Mouse (Mus musculus): ENCODE results near the gene Ripply2. TPM values are rescaled to one million over a fixed set of nuclear protein-coding genes. Genes with fewer than 3 reads are reported as not detected.

Gene Ripply2
- polyA plus RNA-seq, 1 experiment from 2014 or later: 0.31 TPM

- H3K4me1 ChIP-seq: peaks cover 9% of the 10 kb centered on the region
- H3K27ac ChIP-seq: no peak overlapping the region
- H3K9me3 ChIP-seq (replicated peaks): no peaks in the 10 kb centered on the region
- H3K27me3 ChIP-seq (ENCODE audit: low read depth, poor library complexity, severe bottlenecking): no peaks in the 10 kb centered on the region
- no peaks in the 10 kb centered on the region for H3K36me3 ChIP-seq
- WGBS: 54% methylated on average over 3 of the region's 3 CpGs
- no peak overlapping the region for H3K4me3 ChIP-seq
- no peak for DNase-seq (ENCODE audit: low spot score)
Observed at GRCm38 (mm10) chr9:86997046-86997691, 18.2 kb upstream of the Ripply2 start.

DNA sequence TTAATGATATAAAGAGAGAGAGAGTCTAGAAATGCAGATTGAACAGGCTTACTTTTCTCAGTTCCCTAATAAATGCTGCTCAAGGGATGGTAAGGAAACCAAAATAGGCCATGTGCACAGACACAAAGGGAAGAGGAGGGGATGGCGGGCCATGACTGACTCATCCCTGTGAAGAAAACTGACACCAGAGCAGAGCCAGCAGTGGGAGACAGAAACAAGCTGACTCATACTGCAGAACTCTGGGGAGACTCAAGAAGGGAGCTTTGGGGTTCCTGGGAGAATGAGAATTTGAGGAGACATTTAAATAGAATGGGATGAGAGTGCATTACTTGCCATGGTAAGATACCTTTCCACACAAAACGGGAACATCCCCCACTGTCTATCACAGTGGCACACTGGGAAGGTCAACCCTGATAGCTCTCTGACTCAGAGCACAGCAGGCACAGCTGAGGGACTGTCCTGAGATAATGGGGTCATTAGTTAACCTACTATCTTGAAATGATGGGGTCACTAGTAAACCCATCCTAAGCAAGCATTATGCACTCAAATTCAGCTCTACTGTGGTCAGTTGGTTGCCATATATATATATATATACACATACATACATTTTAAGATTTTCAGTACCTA is 15.3 kb upstream of the Ripply2 start:
- Histone ChIP-seq H3K4me3 (no peak overlapping the region), H3K27me3 (ENCODE audit: low read depth, poor library complexity, severe bottlenecking) (no peaks in the 10 kb centered on the region), H3K9me3 (replicated peaks) (no peaks in the 10 kb centered on the region), H3K4me1 (peaks cover 9% of the 10 kb centered on the region), H3K36me3 (no peaks in the 10 kb centered on the region), H3K27ac (no peak overlapping the region)
- no peak for DNase-seq (ENCODE audit: low spot score)
- 65% methylated on average over 2 of the region's 2 CpGs for WGBS

DNA sequence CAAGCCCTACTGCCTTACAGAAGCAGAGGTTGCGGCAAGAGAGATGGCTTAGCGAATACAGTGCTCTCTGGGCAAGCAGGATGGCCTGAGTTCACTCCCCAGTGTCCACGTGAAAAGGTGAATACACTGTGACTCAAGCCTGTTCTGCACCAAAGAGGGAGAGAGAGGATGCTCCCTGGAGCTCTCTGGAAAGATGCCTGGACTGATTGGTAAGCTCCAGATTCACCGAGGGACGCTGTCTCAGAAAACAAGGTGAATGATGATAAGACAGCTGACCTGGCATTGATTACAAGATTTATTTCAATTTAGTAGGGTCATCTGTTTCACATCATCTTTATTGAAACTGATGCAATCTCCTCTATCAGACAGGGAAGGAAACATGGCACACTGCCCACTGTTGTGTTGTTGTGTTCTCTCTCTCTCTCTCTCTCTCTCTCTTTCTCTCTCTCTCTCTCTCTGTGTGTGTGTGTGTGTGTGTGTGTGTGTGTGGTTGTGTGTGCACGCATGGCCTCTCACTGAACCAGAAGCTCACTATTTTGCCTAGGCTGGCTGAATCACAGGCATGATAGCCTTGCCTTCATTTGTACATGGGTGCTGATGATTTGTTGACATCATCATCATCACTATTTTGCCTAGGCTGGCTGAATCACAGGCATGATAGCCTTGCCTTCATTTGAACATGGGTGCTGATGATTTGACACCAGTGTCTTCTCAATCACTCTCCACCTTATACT is 10.5 kb upstream of the Ripply2 start:
- Histone ChIP-seq H3K27ac (no peak overlapping the region), H3K4me3 (no peak overlapping the region), H3K9me3 (replicated peaks) (no peaks in the 10 kb centered on the region), H3K4me1 (no peaks in the 10 kb centered on the region), H3K36me3 (no peaks in the 10 kb centered on the region), H3K27me3 (ENCODE audit: low read depth, poor library complexity, severe bottlenecking) (no peaks in the 10 kb centered on the region)
- DNase-seq (ENCODE audit: low spot score): no peak
- 63% methylated on average over 6 of the region's 6 CpGs for WGBS

GRCm38 (mm10) chr9:87005435-87005779 is 9.9 kb upstream of the Ripply2 start:
- WGBS: 70% methylated on average over 5 of the region's 5 CpGs
- Histone ChIP-seq H3K27ac (no peak overlapping the region), H3K27me3 (ENCODE audit: low read depth, poor library complexity, severe bottlenecking) (no peaks in the 10 kb centered on the region), H3K4me1 (no peaks in the 10 kb centered on the region), H3K4me3 (no peak overlapping the region), H3K9me3 (replicated peaks) (no peaks in the 10 kb centered on the region), H3K36me3 (no peaks in the 10 kb centered on the region)
- DNase-seq (ENCODE audit: low spot score): no peak

DNA sequence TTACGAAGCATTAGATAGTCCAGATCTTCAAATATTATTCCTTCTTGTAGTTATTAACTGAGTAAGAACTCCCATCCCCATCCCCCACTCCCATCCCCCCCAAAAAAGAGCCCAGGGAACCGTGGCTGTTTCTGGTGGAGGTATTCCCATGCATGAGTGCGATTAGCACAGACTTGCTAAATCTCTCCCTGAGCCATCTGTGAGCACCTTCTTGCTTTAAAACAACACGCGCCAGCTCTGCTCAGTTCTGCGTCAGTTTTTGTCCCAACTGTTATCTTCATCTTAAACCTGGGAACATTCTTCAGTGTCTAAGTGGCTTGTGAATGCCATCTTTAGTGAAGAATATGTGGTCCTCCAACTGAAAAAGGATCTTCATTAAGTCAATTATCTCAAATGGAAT is 6.8 kb upstream of the Ripply2 start:
- Histone ChIP-seq H3K27me3 (ENCODE audit: low read depth, poor library complexity, severe bottlenecking) (peaks cover 15% of the 10 kb centered on the region), H3K4me3 (no peak overlapping the region), H3K9me3 (replicated peaks) (no peaks in the 10 kb centered on the region), H3K36me3 (no peaks in the 10 kb centered on the region), H3K27ac (no peak overlapping the region), H3K4me1 (no peaks in the 10 kb centered on the region)
- 45% methylated on average over 6 of the region's 6 CpGs for WGBS
- no peak for DNase-seq (ENCODE audit: low spot score)

- DNase-seq (ENCODE audit: low spot score): no peak
- no peaks in the 10 kb centered on the region for H3K4me1 ChIP-seq
- no peak overlapping the region for H3K27ac ChIP-seq
- peaks cover 19% of the 10 kb centered on the region for H3K27me3 ChIP-seq (ENCODE audit: low read depth, poor library complexity, severe bottlenecking)
- H3K36me3 ChIP-seq: no peaks in the 10 kb centered on the region
- H3K4me3 ChIP-seq: no peak overlapping the region
- WGBS: 83% methylated on average over 1 of the region's 1 CpGs
- H3K9me3 ChIP-seq (replicated peaks): no peaks in the 10 kb centered on the region
Observed at GRCm38 (mm10) chr9:87008919-87009318, 6.4 kb upstream of the Ripply2 start.

DNA sequence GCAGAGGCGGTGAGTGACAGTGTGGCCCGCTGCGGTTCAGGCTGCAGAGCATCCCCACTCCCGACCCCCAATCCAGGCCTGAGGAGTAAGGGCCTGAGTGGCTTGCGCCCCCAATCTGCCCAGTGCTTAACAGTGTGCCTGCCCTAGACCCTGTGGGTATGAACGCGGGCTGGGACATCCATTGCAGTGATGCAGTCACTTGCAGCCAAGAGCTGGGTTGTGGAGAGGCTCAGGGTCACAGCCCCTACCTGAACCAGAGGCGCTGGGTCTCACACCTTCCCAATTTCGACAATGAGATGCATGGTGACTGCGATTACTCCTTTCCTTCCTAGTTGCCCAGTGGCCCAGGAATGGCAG is 579 bp downstream of the Ripply2 start:
- Histone ChIP-seq H3K27ac (no peak overlapping the region), H3K9me3 (replicated peaks) (no peaks in the 10 kb centered on the region), H3K36me3 (no peaks in the 10 kb centered on the region), H3K4me1 (peaks cover 10% of the 10 kb centered on the region), H3K4me3 (peak overlapping the region; percentile 57), H3K27me3 (ENCODE audit: low read depth, poor library complexity, severe bottlenecking) (peaks cover 63% of the 10 kb centered on the region)
- no peak for DNase-seq (ENCODE audit: low spot score)
- 2% methylated on average over 10 of the region's 10 CpGs for WGBS

- under 1% methylated on average over 52 of the region's 52 CpGs for WGBS
- peak within 1 kb of the TSS; percentile 85 for H3K27ac ChIP-seq
- H3K4me1 ChIP-seq: peaks cover 14% of the 10 kb centered on the region
- peak within 1 kb of the TSS; percentile 74 for H3K4me3 ChIP-seq
- DNase-seq (ENCODE audit: low spot score): peak; percentile 99
- peaks cover 13% of the 10 kb centered on the region for H3K27me3 ChIP-seq (ENCODE audit: low read depth, poor library complexity, severe bottlenecking)
- H3K9me3 ChIP-seq (replicated peaks): no peaks in the 10 kb centered on the region
- no peaks in the 10 kb centered on the region for H3K36me3 ChIP-seq
Observed at GRCm38 (mm10) chr9:87021778-87022523, 6.6 kb downstream of the Ripply2 start, which contains the start of gene Cyb5r4. TSS of gene Cyb5r4 (plus strand) at chr9:87022014.

DNA sequence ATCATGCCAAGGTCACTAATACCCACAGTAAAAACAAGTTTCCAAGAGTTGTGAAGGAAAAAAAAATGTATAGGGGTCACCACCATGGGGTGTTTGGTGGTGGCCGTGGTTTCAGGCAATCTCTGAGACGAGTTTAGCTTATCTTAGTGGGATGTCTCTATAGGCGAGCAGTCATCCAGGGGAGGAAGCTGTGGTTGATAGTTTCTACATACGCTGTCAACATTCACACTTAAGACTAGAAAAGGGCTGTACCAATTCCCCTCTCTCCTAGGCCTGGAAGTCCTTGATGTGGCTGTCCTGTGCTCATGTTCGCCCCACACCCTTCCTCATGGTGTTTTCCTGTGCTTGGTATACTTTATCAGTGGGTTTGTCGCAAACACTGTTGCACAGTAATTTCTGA is 10.4 kb downstream of the Ripply2 start:
- 78% methylated on average over 6 of the region's 6 CpGs for WGBS
- no peak for DNase-seq (ENCODE audit: low spot score)
- Histone ChIP-seq H3K4me3 (no peak overlapping the region), H3K27me3 (ENCODE audit: low read depth, poor library complexity, severe bottlenecking) (no peaks in the 10 kb centered on the region), H3K27ac (no peak overlapping the region), H3K4me1 (peaks cover 14% of the 10 kb centered on the region), H3K36me3 (0 out of 2 replicates have a peak, but pooled peaks cover 3% of the 10 kb centered on the region), H3K9me3 (replicated peaks) (no peaks in the 10 kb centered on the region)

- Histone ChIP-seq H3K4me3 (no peak overlapping the region), H3K27me3 (ENCODE audit: low read depth, poor library complexity, severe bottlenecking) (no peaks in the 10 kb centered on the region), H3K4me1 (peaks cover 6% of the 10 kb centered on the region), H3K27ac (no peak overlapping the region), H3K9me3 (replicated peaks) (no peaks in the 10 kb centered on the region), H3K36me3 (0 out of 2 replicates have a peak, but pooled peaks cover 3% of the 10 kb centered on the region)
- WGBS: 51% methylated on average over 8 of the region's 8 CpGs
- DNase-seq (ENCODE audit: low spot score): peak; percentile 72
Observed at GRCm38 (mm10) chr9:87027423-87028084, 12.2 kb downstream of the Ripply2 start.

- Histone ChIP-seq H3K27me3 (ENCODE audit: low read depth, poor library complexity, severe bottlenecking) (no peaks in the 10 kb centered on the region), H3K36me3 (0 out of 2 replicates have a peak, but pooled peaks cover 5% of the 10 kb centered on the region), H3K27ac (no peak overlapping the region), H3K9me3 (replicated peaks) (no peaks in the 10 kb centered on the region), H3K4me3 (no peak overlapping the region), H3K4me1 (peaks cover 36% of the 10 kb centered on the region)
- no peak for DNase-seq (ENCODE audit: low spot score)
- WGBS: 92% methylated on average over 4 of the region's 4 CpGs
Observed at GRCm38 (mm10) chr9:87032196-87032595, 16.9 kb downstream of the Ripply2 start.

GRCm38 (mm10) chr9:87034831-87035580 is 19.7 kb downstream of the Ripply2 start:
- Histone ChIP-seq H3K36me3 (0 out of 2 replicates have a peak, but pooled peaks cover 2% of the 10 kb centered on the region), H3K4me1 (peaks cover 38% of the 10 kb centered on the region), H3K9me3 (replicated peaks) (no peaks in the 10 kb centered on the region), H3K27me3 (ENCODE audit: low read depth, poor library complexity, severe bottlenecking) (no peaks in the 10 kb centered on the region), H3K4me3 (no peak overlapping the region), H3K27ac (peak overlapping the region; percentile 51)
- WGBS: 11% methylated on average over 2 of the region's 2 CpGs
- peak; percentile 42 for DNase-seq (ENCODE audit: low spot score)

Measured in limb, embryonic 10.5 days (tissue).